Mouse (Mus musculus): ENCODE data around the gene Sohlh1.
"Not testable (repeated sequence)": the region's sequence is repeated elsewhere in the genome, so short reads cannot be mapped to it uniquely, and the experiment has no call there.

Sohlh1 gene

DNA sequence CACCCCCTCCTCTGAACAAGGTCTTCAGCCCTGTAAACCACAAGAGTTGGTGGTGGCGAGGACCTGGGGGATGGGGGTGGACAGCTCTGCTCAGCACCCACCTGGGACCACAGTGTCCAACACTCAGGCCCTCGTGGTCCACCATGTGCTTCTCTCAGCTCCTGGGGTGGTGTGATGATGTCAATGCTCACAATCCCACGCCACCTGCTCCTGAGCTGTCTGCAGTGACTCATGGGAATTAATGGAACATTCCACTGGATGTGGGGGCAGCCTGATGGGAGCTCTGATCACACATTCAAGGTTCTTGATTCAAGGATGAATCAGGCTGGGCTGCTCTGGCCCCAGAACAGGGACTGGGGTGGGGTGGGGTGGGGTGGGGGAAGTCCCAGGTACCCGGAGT is 4.9 kb downstream of the Sohlh1 start:
- in situ Hi-C loops (cut with MseI, MboI), result no loop called here

- in situ Hi-C loops (cut with MseI, MboI), result loop anchor here in 1 of 2 experiments (10.0 kb wide), 1 partner anchor 961 kb away; no protein-coding TSS in a partner anchor
Measured at GRCm38 (mm10) chr2:25836291-25836690, 10.8 kb downstream of the Sohlh1 start.

- in situ Hi-C loops (cut with MseI, MboI), result loop anchor here in 1 of 2 experiments (10.0 kb wide), 1 partner anchor 956 kb away; no protein-coding TSS in a partner anchor
Measured at GRCm38 (mm10) chr2:25830786-25831185, 16.3 kb downstream of the Sohlh1 start.

- in situ Hi-C loops (cut with MseI, MboI), result no loop called here
Measured at GRCm38 (mm10) chr2:25828344-25828947, 18.6 kb downstream of the Sohlh1 start.

DNA sequence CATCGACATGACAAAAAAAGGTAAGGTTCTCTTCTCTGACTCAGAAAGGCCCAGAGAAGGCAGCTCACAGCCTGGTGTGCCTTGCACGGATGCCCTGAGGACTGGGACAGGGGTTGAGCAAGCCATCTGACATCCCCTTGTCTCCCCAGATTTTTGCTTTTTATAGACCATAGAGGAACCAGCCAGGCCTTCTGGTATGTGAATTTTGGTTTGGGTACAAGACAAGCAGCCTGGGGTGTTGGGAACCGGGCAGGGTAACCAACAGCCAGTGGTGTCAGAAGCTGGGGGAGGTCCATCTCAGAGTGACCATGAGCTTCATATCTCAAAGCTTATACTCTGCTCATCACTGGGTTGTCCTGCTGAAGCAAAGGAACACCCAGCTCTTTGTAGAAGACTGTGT is 22.3 kb downstream of the Sohlh1 start:
- in situ Hi-C loops (cut with MseI, MboI), result no loop called here

- in situ Hi-C loops (cut with MseI, MboI), result no loop called here
Measured at GRCm38 (mm10) chr2:25822806-25823205, 24.2 kb downstream of the Sohlh1 start, which contains the start of gene Lcn9. Lcn9 (plus strand) TSS chr2:25823153.

DNA sequence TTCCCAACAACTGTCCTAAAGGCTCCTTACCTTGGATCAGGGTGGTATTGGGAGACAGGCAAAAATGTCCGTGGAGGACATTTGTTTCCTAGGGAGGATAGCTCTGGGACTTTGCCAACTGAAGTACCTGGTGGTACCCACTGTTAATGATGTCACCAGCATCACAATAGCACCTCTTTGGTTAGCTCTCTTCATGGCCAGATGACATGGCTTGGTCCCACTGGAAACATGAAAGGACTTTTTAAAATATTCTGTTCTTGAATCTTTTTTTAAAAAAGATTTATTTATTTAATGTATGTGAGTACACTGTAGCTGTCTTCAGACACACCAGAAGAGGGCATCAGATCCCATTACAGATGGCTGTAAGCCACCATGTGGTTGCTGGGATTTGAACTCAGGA is 31.3 kb downstream of the Sohlh1 start, which contains the start of gene Glt6d1:
TSS of gene Glt6d1 (minus strand) at position 101 of the 400 bp plus-strand sequence.
- in situ Hi-C loops (cut with MseI, MboI), result not testable (repeated sequence)

DNA sequence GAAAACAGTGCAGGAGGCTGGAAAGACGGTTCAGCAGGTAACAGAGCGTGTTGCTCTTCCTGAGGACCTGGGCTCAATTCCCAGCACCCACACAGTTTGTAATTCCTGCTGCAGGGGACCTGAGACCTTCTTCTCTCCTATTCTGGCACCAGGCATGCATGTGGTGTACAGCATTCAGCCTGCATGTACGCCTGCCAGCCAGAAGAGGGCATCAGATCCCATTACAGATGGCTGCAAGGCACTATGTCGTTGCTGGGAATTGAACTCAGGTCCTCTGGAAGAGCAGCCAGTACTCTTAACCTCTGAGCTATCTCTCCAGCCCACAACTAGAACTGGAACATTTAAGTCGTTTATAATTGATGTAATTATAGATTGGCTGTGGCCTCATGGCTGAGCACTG is 33.7 kb downstream of the Sohlh1 start:
- in situ Hi-C loops (cut with MseI, MboI), result no loop called here

- in situ Hi-C loops (cut with MseI, MboI), result no loop called here
Measured at GRCm38 (mm10) chr2:25811711-25812110, 35.3 kb downstream of the Sohlh1 start.

GRCm38 (mm10) chr2:25798065-25798464 is 49.0 kb downstream of the Sohlh1 start:
- in situ Hi-C loops (cut with MseI, MboI), result no loop called here

GRCm38 (mm10) chr2:25797635-25798034 is 49.4 kb downstream of the Sohlh1 start:
- in situ Hi-C loops (cut with MseI, MboI), result no loop called here

Data from mouse trophoblast stem cell (cell line).